Mouse (Mus musculus) liver, embryonic 14.5 days (tissue): Measurements from ENCODE around the gene Pipox.

Source experiments
- CTCF ChIP-seq: IDR thresholded peaks from 2 replicates; pipeline ENCODE4 v1.5.1; 2016; ENCODE audit warnings: antibody characterized with exemption, low read depth, control low read depth
- EP300 ChIP-seq: IDR thresholded peaks from 2 replicates; pipeline ENCODE4 v1.6.1; 2016; ENCODE audit warnings: antibody characterized with exemption, low read depth

GRCm38 (mm10) chr11:77936846-77937245 is 43.0 kb upstream of the Pipox start:
- TF ChIP-seq CTCF (no peak), EP300 (no peak)
